Mouse (Mus musculus) adrenal gland, postnatal 4 days (tissue): ENCODE data around the gene Kcnd2. TPM values are rescaled to one million over a fixed set of nuclear protein-coding genes. Genes with fewer than 3 reads are reported as not detected.
"Not testable (repeated sequence)": the region's sequence is repeated elsewhere in the genome, so short reads cannot be mapped to it uniquely, and the experiment has no call there.

Experiments
- DNase-seq, 2 experiments: peaks; one replicate each; pipeline ENCODE4 v3.0.0; 2021 to 2022; ENCODE audit warnings: low spot score in 2 of 2, mixed read lengths in 2 of 2
- long read RNA-seq, 2 experiments: library from polyadenylated mRNA; stranded (forward); transcript quantifications; one replicate each; pipeline ENCODE4 v2.0.0; 2021
- total RNA-seq, 2 experiments: library from RNA; stranded (reverse); gene quantifications; 2 replicates each; pipeline ENCODE4 v1.2.3; 2021

Gene Kcnd2
- 1 to 10 TPM; 2.5 to 2.8 TPM for total RNA-seq
- long read RNA-seq, experiment 1 = 0 reads
- long read RNA-seq, experiment 2, partial matches to known transcripts = 0 of 2 reads
- long read RNA-seq, experiment 2, other reads (novel, unspliced or antisense) = 2 of 2 reads

- DNase-seq = no peak
These were observed at the start of gene Kcnd2 for GRCm38 (mm10) chr6:21215491-21216191. Gene Kcnd2, plus strand, starts transcription at chr6:21215503.

- no peak for DNase-seq
These were observed 48.7 kb upstream of the Kcnd2 start for GRCm38 (mm10) chr6:21166611-21167010.

GRCm38 (mm10) chr6:21195341-21195740 is 20.0 kb upstream of the Kcnd2 start:
- DNase-seq = no peak

- peak; percentile 13 to 37 for DNase-seq
These were observed 1.2 kb upstream of the Kcnd2 start for GRCm38 (mm10) chr6:21213865-21214672.

- DNase-seq = peak; percentile 8 to 13
These were observed 421 bp upstream of the Kcnd2 start for GRCm38 (mm10) chr6:21214673-21215490.

GRCm38 (mm10) chr6:21216206-21217020 is 1.1 kb downstream of the Kcnd2 start:
- DNase-seq = no peak

- DNase-seq = no peak
These were observed 1.9 kb downstream of the Kcnd2 start for GRCm38 (mm10) chr6:21217156-21217555.

GRCm38 (mm10) chr6:21226124-21226523 is 10.8 kb downstream of the Kcnd2 start:
- no peak for DNase-seq

- DNase-seq = no peak
These were observed 43.7 kb downstream of the Kcnd2 start for GRCm38 (mm10) chr6:21259031-21259430.

- DNase-seq = no peak
These were observed 52.6 kb downstream of the Kcnd2 start for GRCm38 (mm10) chr6:21267897-21268296.

GRCm38 (mm10) chr6:21277343-21277933 is 62.1 kb downstream of the Kcnd2 start:
- DNase-seq = no peak

GRCm38 (mm10) chr6:21304943-21305342 is 89.6 kb downstream of the Kcnd2 start:
- no peak for DNase-seq

GRCm38 (mm10) chr6:21310159-21310558 is 94.9 kb downstream of the Kcnd2 start:
- DNase-seq = no peak

- DNase-seq = no peak
These were observed 106.1 kb downstream of the Kcnd2 start for GRCm38 (mm10) chr6:21321407-21321806.

- DNase-seq = no peak
These were observed 106.9 kb downstream of the Kcnd2 start for GRCm38 (mm10) chr6:21322211-21322610.

- DNase-seq = no peak
These were observed 109.9 kb downstream of the Kcnd2 start for GRCm38 (mm10) chr6:21325251-21325650.

- no peak for DNase-seq
These were observed 111.9 kb downstream of the Kcnd2 start for GRCm38 (mm10) chr6:21327081-21327737.

- not testable (repeated sequence) for DNase-seq
These were observed 170.0 kb downstream of the Kcnd2 start for GRCm38 (mm10) chr6:21385298-21385697.

- no peak for DNase-seq
These were observed 176.5 kb downstream of the Kcnd2 start for GRCm38 (mm10) chr6:21391776-21392175.

GRCm38 (mm10) chr6:21413656-21414055 is 198.4 kb downstream of the Kcnd2 start:
- no peak for DNase-seq
